15 mouse cellular contexts compared by ENCODE assay signal in the genomic region with DNA sequence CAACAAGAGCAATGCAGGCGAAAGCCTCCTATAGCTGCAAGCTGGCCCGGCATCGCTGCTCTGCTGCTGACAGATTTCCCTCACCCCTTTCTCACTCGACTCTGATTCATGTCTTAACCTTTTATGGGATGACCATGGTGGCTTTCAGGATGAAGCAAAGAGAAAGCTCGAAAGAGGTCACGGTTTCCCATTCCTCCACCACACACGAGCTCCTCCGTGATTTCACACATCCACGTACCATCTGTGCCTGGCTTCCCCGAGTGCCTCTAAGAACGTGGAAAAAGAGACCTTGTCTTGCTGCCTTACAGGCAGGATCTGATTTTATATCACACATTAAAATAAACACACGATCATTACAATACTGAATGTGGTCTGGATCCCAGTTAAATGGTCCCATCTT.
DNase-seq lines count a peak whose midpoint lies in the region; ATAC-seq lines count a peak whose summit lies in the region.
"Had no signal": no experiment of that assay in that cellular context is flagged by ENCODE, and none has a peak within 500 bp of the region (broad histone marks: within the 10 kb centered on the region; RNA-seq: fewer than 3 reads in every experiment).

No protein-coding gene starts in this region.

- H3K4me1 ChIP-seq in forebrain, embryonic 14.5 days (ENCODE audit: control insufficient read depth, insufficient read depth, low read length): no peaks in the 10 kb centered on the region
- H3K4me1 ChIP-seq in forebrain, embryonic 12.5 days: 0 out of 2 replicates have a peak, but pooled peaks cover 4% of the 10 kb centered on the region
- peaks cover 4% of the 10 kb centered on the region; the same call in 1 of the 2 replicates for H3K4me1 ChIP-seq in midbrain, embryonic 16.5 days (ENCODE audit: control insufficient read depth, insufficient read depth, low read length)
- no peaks in the 10 kb centered on the region; the same call in 1 of the 2 replicates for H3K4me1 ChIP-seq in midbrain, embryonic 14.5 days (ENCODE audit: control insufficient read depth, insufficient read depth, low read length)
- H3K4me1 ChIP-seq: heart, embryonic 15.5 days had no signal

- H3K27me3 ChIP-seq in forebrain, embryonic 14.5 days (replicated peaks; ENCODE audit: control insufficient read depth, insufficient read depth, low read length): no peaks in the 10 kb centered on the region
- H3K27me3 ChIP-seq in forebrain, embryonic 12.5 days: no peaks in the 10 kb centered on the region
- H3K27me3 ChIP-seq in midbrain, embryonic 16.5 days (ENCODE audit: control insufficient read depth, insufficient read depth, low read depth, low read length): no peaks in the 10 kb centered on the region
- no peaks in the 10 kb centered on the region for H3K27me3 ChIP-seq in midbrain, embryonic 14.5 days (ENCODE audit: control insufficient read depth, insufficient read depth, low read length)
- H3K27me3 ChIP-seq: neural tube, embryonic 13.5 days had no signal

- H3K27ac ChIP-seq in forebrain, embryonic 14.5 days (ENCODE audit: low read depth, low read length): peak overlapping the region; percentile 36; the same call in 1 of the 2 replicates
- H3K27ac ChIP-seq in forebrain, embryonic 12.5 days: no peak overlapping the region
- peak overlapping the region; percentile 51 for H3K27ac ChIP-seq in midbrain, embryonic 16.5 days (ENCODE audit: low read length)
- H3K27ac ChIP-seq in midbrain, embryonic 14.5 days (replicated peaks; ENCODE audit: low read depth, low read length): no peak overlapping the region
- H3K27ac ChIP-seq: heart, embryonic 15.5 days; hindbrain, embryonic 14.5 days; neural tube, embryonic 13.5 days had no signal

- 79% methylated on average over 12 of the region's 12 CpGs for WGBS in forebrain, embryonic 14.5 days
- WGBS in forebrain, embryonic 12.5 days: 82% methylated on average over 12 of the region's 12 CpGs
- 68% methylated on average over 12 of the region's 12 CpGs for WGBS in midbrain, embryonic 16.5 days
- 83% methylated on average over 12 of the region's 12 CpGs for WGBS in midbrain, embryonic 14.5 days

- 0 out of 2 replicates have a peak, but pooled peaks have one; percentile 23 for ATAC-seq in forebrain, embryonic 14.5 days
- no peak for ATAC-seq in forebrain, embryonic 12.5 days (ENCODE audit: low FRiP score)
- no peak for ATAC-seq in midbrain, embryonic 16.5 days
- no peak for ATAC-seq in midbrain, embryonic 14.5 days (ENCODE audit: low FRiP score, low TSS enrichment)
- ATAC-seq: intestine, postnatal 0 days had no signal

- no peaks in the 10 kb centered on the region for H3K36me3 ChIP-seq in forebrain, embryonic 14.5 days (ENCODE audit: control insufficient read depth, insufficient read depth, low read length)
- no peaks in the 10 kb centered on the region for H3K36me3 ChIP-seq in forebrain, embryonic 12.5 days (replicated peaks)
- H3K36me3 ChIP-seq in midbrain, embryonic 16.5 days (ENCODE audit: control insufficient read depth, insufficient read depth, low read length): no peaks in the 10 kb centered on the region
- no peaks in the 10 kb centered on the region for H3K36me3 ChIP-seq in midbrain, embryonic 14.5 days (ENCODE audit: control insufficient read depth, insufficient read depth, low read length)
- H3K36me3 ChIP-seq: heart, embryonic 15.5 days; neural tube, embryonic 13.5 days had no signal

- no peaks in the 10 kb centered on the region for H3K9me3 ChIP-seq in forebrain, embryonic 14.5 days (replicated peaks; ENCODE audit: control insufficient read depth, low read length)
- no peaks in the 10 kb centered on the region for H3K9me3 ChIP-seq in forebrain, embryonic 12.5 days
- no peaks in the 10 kb centered on the region for H3K9me3 ChIP-seq in midbrain, embryonic 16.5 days (replicated peaks; ENCODE audit: control insufficient read depth, low read length, poor library complexity, severe bottlenecking)
- no peaks in the 10 kb centered on the region for H3K9me3 ChIP-seq in midbrain, embryonic 14.5 days (ENCODE audit: control insufficient read depth, low read length)
- H3K9me3 ChIP-seq: heart, embryonic 15.5 days; neural tube, embryonic 13.5 days had no signal

- H3K4me3 ChIP-seq in forebrain, embryonic 14.5 days (ENCODE audit: low read depth, low read length): no peak overlapping the region
- no peak overlapping the region for H3K4me3 ChIP-seq in forebrain, embryonic 12.5 days (replicated peaks)
- no peak overlapping the region for H3K4me3 ChIP-seq in midbrain, embryonic 16.5 days (ENCODE audit: low read depth, low read length)
- no peak overlapping the region for H3K4me3 ChIP-seq in midbrain, embryonic 14.5 days (replicated peaks; ENCODE audit: low read depth, low read length)
- H3K4me3 ChIP-seq: heart, embryonic 15.5 days; neural tube, embryonic 13.5 days had no signal

- H3K4me2 ChIP-seq in forebrain, embryonic 14.5 days (ENCODE audit: low read length): no peak overlapping the region
- H3K4me2 ChIP-seq in forebrain, embryonic 12.5 days: no peak overlapping the region
- no peak overlapping the region for H3K4me2 ChIP-seq in midbrain, embryonic 16.5 days (ENCODE audit: low read length)
- H3K4me2 ChIP-seq in midbrain, embryonic 14.5 days (ENCODE audit: low read length): no peak overlapping the region
- H3K4me2 ChIP-seq: heart, embryonic 15.5 days; hindbrain, embryonic 14.5 days; neural tube, embryonic 13.5 days had no signal

- peak; percentile 23 for DNase-seq in forebrain, embryonic 14.5 days (ENCODE audit: low spot score)
- DNase-seq in midbrain, embryonic 14.5 days: no peak
- DNase-seq in frontal cortex, postnatal 14 days (ENCODE audit: low spot score in 2 of 2): peak; percentile 48 to 53
- DNase-seq in right cerebral cortex, postnatal 36 days (ENCODE audit: low spot score in 2 of 2): peak; percentile 74 to 78
- DNase-seq in retina, embryonic 14.5 days (ENCODE audit: low spot score): no peak
- DNase-seq: kidney, postnatal 14 days; liver; lung, adult 18-20 months; lung, postnatal 4 days had no signal

- H3K9ac ChIP-seq in forebrain, embryonic 14.5 days (ENCODE audit: low read length): no peak overlapping the region
- no peak overlapping the region for H3K9ac ChIP-seq in forebrain, embryonic 12.5 days
- H3K9ac ChIP-seq in midbrain, embryonic 16.5 days (ENCODE audit: low read depth, low read length): no peak overlapping the region
- no peak overlapping the region for H3K9ac ChIP-seq in midbrain, embryonic 14.5 days (replicated peaks; ENCODE audit: low read length)
- H3K9ac ChIP-seq: heart, embryonic 15.5 days; hindbrain, embryonic 14.5 days; neural tube, embryonic 13.5 days had no signal

Comparison
In these comparisons a context has a peak if more than half of its experiments do, and no peak if none do; other contexts are left out.
1. H3K27ac ChIP-seq: peak in forebrain, embryonic 14.5 days (single experiment) and midbrain, embryonic 16.5 days (single experiment); none in forebrain, embryonic 12.5 days (single experiment) and midbrain, embryonic 14.5 days (single experiment).
2. DNase-seq: peak in forebrain, embryonic 14.5 days (single experiment), frontal cortex, postnatal 14 days (2 of 2) and right cerebral cortex, postnatal 36 days (2 of 2); none in midbrain, embryonic 14.5 days (single experiment) and retina, embryonic 14.5 days (single experiment).